Mouse (Mus musculus): Measurements from ENCODE around the gene Cacna2d2. TPM values are rescaled to one million over a fixed set of nuclear protein-coding genes. Genes with fewer than 3 reads are reported as not detected.

The Cacna2d2 gene
- polyA plus RNA-seq, 1 experiment from 2014 or later = 1.8 TPM

GRCm38 (mm10) chr9:107539940-107540339, 140.5 kb downstream of the Cacna2d2 start:
- H3K4me1 ChIP-seq (ENCODE audit: control insufficient read depth, insufficient read depth, low read length) = peaks cover 35% of the 10 kb centered on the region
- no peak overlapping the region for H3K27ac ChIP-seq (ENCODE audit: low read depth, low read length)
- no peak overlapping the region for H3K4me3 ChIP-seq (ENCODE audit: low read depth, low read length)
- no peak for ATAC-seq (ENCODE audit: insufficient read depth, low FRiP score, low TSS enrichment)
- no peaks in the 10 kb centered on the region for H3K27me3 ChIP-seq (ENCODE audit: control insufficient read depth, insufficient read depth, low read length)
- H3K36me3 ChIP-seq (ENCODE audit: control insufficient read depth, insufficient read depth, low read length) = peaks cover 15% of the 10 kb centered on the region; the same call in 1 of the 2 replicates
- no peak for DNase-seq (ENCODE audit: low spot score)
- no peak overlapping the region for H3K9ac ChIP-seq (ENCODE audit: low read length)
- H3K4me2 ChIP-seq (ENCODE audit: low read depth) = no peak overlapping the region
- H3K9me3 ChIP-seq (ENCODE audit: control insufficient read depth, low read length) = no peaks in the 10 kb centered on the region
- 94% methylated on average over 8 of the region's 8 CpGs for WGBS

GRCm38 (mm10) chr9:107540420-107540819, 141.0 kb downstream of the Cacna2d2 start:
- Histone ChIP-seq H3K27ac (ENCODE audit: low read depth, low read length) (no peak overlapping the region), H3K9ac (ENCODE audit: low read length) (no peak overlapping the region), H3K4me1 (ENCODE audit: control insufficient read depth, insufficient read depth, low read length) (peaks cover 30% of the 10 kb centered on the region), H3K27me3 (ENCODE audit: control insufficient read depth, insufficient read depth, low read length) (no peaks in the 10 kb centered on the region), H3K4me3 (ENCODE audit: low read depth, low read length) (no peak overlapping the region), H3K4me2 (ENCODE audit: low read depth) (no peak overlapping the region), H3K36me3 (ENCODE audit: control insufficient read depth, insufficient read depth, low read length) (peaks cover 16% of the 10 kb centered on the region), H3K9me3 (ENCODE audit: control insufficient read depth, low read length) (no peaks in the 10 kb centered on the region)
- ATAC-seq (ENCODE audit: insufficient read depth, low FRiP score, low TSS enrichment) (no peak), DNase-seq (ENCODE audit: low spot score) (no peak)
- WGBS = 72% methylated on average over 4 of the region's 4 CpGs

- H3K27me3 ChIP-seq (ENCODE audit: control insufficient read depth, insufficient read depth, low read length) = no peaks in the 10 kb centered on the region
- H3K4me3 ChIP-seq (ENCODE audit: low read depth, low read length) = peak overlapping the region; percentile 52
- no peak for DNase-seq (ENCODE audit: low spot score)
- no peaks in the 10 kb centered on the region for H3K9me3 ChIP-seq (ENCODE audit: control insufficient read depth, low read length)
- peak overlapping the region; percentile 85 for H3K4me2 ChIP-seq (ENCODE audit: low read depth)
- no peak overlapping the region; the same call in 1 of the 2 replicates for H3K9ac ChIP-seq (ENCODE audit: low read length)
- WGBS = 31% methylated on average over 10 of the region's 10 CpGs
- H3K4me1 ChIP-seq (ENCODE audit: control insufficient read depth, insufficient read depth, low read length) = peaks cover 24% of the 10 kb centered on the region
- H3K36me3 ChIP-seq (ENCODE audit: control insufficient read depth, insufficient read depth, low read length) = peaks cover 16% of the 10 kb centered on the region
- ATAC-seq (ENCODE audit: insufficient read depth, low FRiP score, low TSS enrichment) = no peak
- no peak overlapping the region for H3K27ac ChIP-seq (ENCODE audit: low read depth, low read length)
These were observed 141.6 kb downstream of the Cacna2d2 start for GRCm38 (mm10) chr9:107541005-107541404.

- no peaks in the 10 kb centered on the region for H3K9me3 ChIP-seq (ENCODE audit: control insufficient read depth, low read length)
- under 1% methylated on average over 46 of the region's 46 CpGs for WGBS
- H3K36me3 ChIP-seq (ENCODE audit: control insufficient read depth, insufficient read depth, low read length) = peaks cover 16% of the 10 kb centered on the region
- H3K4me2 ChIP-seq (ENCODE audit: low read depth) = peak within 1 kb of the TSS; percentile 85
- ATAC-seq (ENCODE audit: insufficient read depth, low FRiP score, low TSS enrichment) (peak; percentile 81), DNase-seq (ENCODE audit: low spot score) (peak; percentile 96)
- peaks cover 19% of the 10 kb centered on the region for H3K4me1 ChIP-seq (ENCODE audit: control insufficient read depth, insufficient read depth, low read length)
- no peaks in the 10 kb centered on the region for H3K27me3 ChIP-seq (ENCODE audit: control insufficient read depth, insufficient read depth, low read length)
- H3K4me3 ChIP-seq (ENCODE audit: low read depth, low read length) = peak within 1 kb of the TSS; percentile 52
- peak within 1 kb of the TSS; percentile 65 for H3K9ac ChIP-seq (ENCODE audit: low read length)
- no peak within 1 kb of the TSS; the same call in 1 of the 2 replicates for H3K27ac ChIP-seq (ENCODE audit: low read depth, low read length)
These were observed 142.3 kb downstream of the Cacna2d2 start, which contains the start of the genes Cyb561d2 and Nprl2 for GRCm38 (mm10) chr9:107541474-107542351. Cyb561d2 (minus strand) TSS chr9:107542193. Nprl2 (plus strand) TSS chr9:107542226.

- Histone ChIP-seq H3K27me3 (ENCODE audit: control insufficient read depth, insufficient read depth, low read length) (no peaks in the 10 kb centered on the region), H3K4me3 (ENCODE audit: low read depth, low read length) (peak overlapping the region; percentile 52), H3K36me3 (ENCODE audit: control insufficient read depth, insufficient read depth, low read length) (peaks cover 16% of the 10 kb centered on the region), H3K9ac (ENCODE audit: low read length) (peak overlapping the region; percentile 65), H3K27ac (ENCODE audit: low read depth, low read length) (no peak overlapping the region), H3K4me2 (ENCODE audit: low read depth) (peak overlapping the region; percentile 85), H3K4me1 (ENCODE audit: control insufficient read depth, insufficient read depth, low read length) (peaks cover 20% of the 10 kb centered on the region), H3K9me3 (ENCODE audit: control insufficient read depth, low read length) (no peaks in the 10 kb centered on the region)
- ATAC-seq (ENCODE audit: insufficient read depth, low FRiP score, low TSS enrichment) (no peak), DNase-seq (ENCODE audit: low spot score) (no peak)
- 2% methylated on average over 11 of the region's 11 CpGs for WGBS
These were observed 142.9 kb downstream of the Cacna2d2 start for GRCm38 (mm10) chr9:107542352-107542686.

GRCm38 (mm10) chr9:107542721-107543120, 143.3 kb downstream of the Cacna2d2 start:
- Histone ChIP-seq H3K4me3 (ENCODE audit: low read depth, low read length) (peak overlapping the region; percentile 52), H3K36me3 (ENCODE audit: control insufficient read depth, insufficient read depth, low read length) (peaks cover 15% of the 10 kb centered on the region), H3K27ac (ENCODE audit: low read depth, low read length) (no peak overlapping the region), H3K4me2 (ENCODE audit: low read depth) (peak overlapping the region; percentile 85), H3K27me3 (ENCODE audit: control insufficient read depth, insufficient read depth, low read length) (no peaks in the 10 kb centered on the region), H3K9ac (ENCODE audit: low read length) (peak overlapping the region; percentile 65), H3K9me3 (ENCODE audit: control insufficient read depth, low read length) (no peaks in the 10 kb centered on the region), H3K4me1 (ENCODE audit: control insufficient read depth, insufficient read depth, low read length) (peaks cover 22% of the 10 kb centered on the region)
- ATAC-seq (ENCODE audit: insufficient read depth, low FRiP score, low TSS enrichment) (no peak), DNase-seq (ENCODE audit: low spot score) (no peak)
- 47% methylated on average over 8 of the region's 8 CpGs for WGBS

- Histone ChIP-seq H3K9me3 (ENCODE audit: control insufficient read depth, low read length) (no peaks in the 10 kb centered on the region), H3K27me3 (ENCODE audit: control insufficient read depth, insufficient read depth, low read length) (no peaks in the 10 kb centered on the region), H3K9ac (ENCODE audit: low read length) (no peak overlapping the region), H3K4me1 (ENCODE audit: control insufficient read depth, insufficient read depth, low read length) (peaks cover 22% of the 10 kb centered on the region), H3K27ac (ENCODE audit: low read depth, low read length) (no peak overlapping the region), H3K4me3 (ENCODE audit: low read depth, low read length) (no peak overlapping the region; the same call in 1 of the 2 replicates), H3K36me3 (ENCODE audit: control insufficient read depth, insufficient read depth, low read length) (peaks cover 10% of the 10 kb centered on the region), H3K4me2 (ENCODE audit: low read depth) (no peak overlapping the region)
- ATAC-seq (ENCODE audit: insufficient read depth, low FRiP score, low TSS enrichment) = no peak
- DNase-seq (ENCODE audit: low spot score) = no peak
- 84% methylated on average over 11 of the region's 11 CpGs for WGBS
These were observed 143.9 kb downstream of the Cacna2d2 start for GRCm38 (mm10) chr9:107543299-107543698.

GRCm38 (mm10) chr9:107544196-107544700, 144.8 kb downstream of the Cacna2d2 start:
- Histone ChIP-seq H3K9me3 (ENCODE audit: control insufficient read depth, low read length) (no peaks in the 10 kb centered on the region), H3K4me2 (ENCODE audit: low read depth) (no peak overlapping the region), H3K4me1 (ENCODE audit: control insufficient read depth, insufficient read depth, low read length) (peaks cover 22% of the 10 kb centered on the region), H3K27ac (ENCODE audit: low read depth, low read length) (no peak overlapping the region), H3K36me3 (ENCODE audit: control insufficient read depth, insufficient read depth, low read length) (peaks cover 8% of the 10 kb centered on the region), H3K4me3 (ENCODE audit: low read depth, low read length) (no peak overlapping the region), H3K9ac (ENCODE audit: low read length) (no peak overlapping the region), H3K27me3 (ENCODE audit: control insufficient read depth, insufficient read depth, low read length) (no peaks in the 10 kb centered on the region)
- ATAC-seq (ENCODE audit: insufficient read depth, low FRiP score, low TSS enrichment) (no peak), DNase-seq (ENCODE audit: low spot score) (no peak)
- WGBS = 95% methylated on average over 17 of the region's 17 CpGs

Measured in neural tube, embryonic 11.5 days (tissue).